In genomic region chr13:54282149-54282860, GRCm38 (mm10) we compare ENCODE assay signal across 8 mouse cellular contexts.
DNase-seq lines count a peak whose midpoint lies in the region; ATAC-seq and TF ChIP-seq lines count a peak whose summit lies in the region.

No protein-coding gene starts in this region.

- H3K9me3 ChIP-seq in limb, embryonic 10.5 days (replicated peaks), result no peaks in the 10 kb centered on the region
- no peaks in the 10 kb centered on the region for H3K9me3 ChIP-seq in stomach, postnatal 0 days (ENCODE audit: control insufficient read depth, low read length)

- no peaks in the 10 kb centered on the region for H3K36me3 ChIP-seq in limb, embryonic 10.5 days
- no peaks in the 10 kb centered on the region for H3K36me3 ChIP-seq in stomach, postnatal 0 days (ENCODE audit: control insufficient read depth, insufficient read depth, low read length)

- peak overlapping the region; percentile 32 for H3K4me2 ChIP-seq in stomach, postnatal 0 days (replicated peaks; ENCODE audit: low read depth)

- TF ChIP-seq CTCF in stomach, postnatal 0 days (IDR thresholded peaks at IDR 0.05; ENCODE audit: low read depth), result no peak

- WGBS in limb, embryonic 10.5 days, result 15% methylated on average over 17 of the region's 17 CpGs
- WGBS in stomach, postnatal 0 days, result 17% methylated on average over 17 of the region's 17 CpGs

- peaks cover 16% of the 10 kb centered on the region for H3K4me1 ChIP-seq in limb, embryonic 10.5 days
- H3K4me1 ChIP-seq in stomach, postnatal 0 days (replicated peaks; ENCODE audit: control insufficient read depth, insufficient read depth), result no peaks in the 10 kb centered on the region

- TF ChIP-seq EP300 in stomach, postnatal 0 days (optimal IDR thresholded peaks at IDR 0.05), result no peak

- H3K9ac ChIP-seq in stomach, postnatal 0 days (ENCODE audit: low read length), result no peak overlapping the region

- ATAC-seq in stomach, postnatal 0 days (ENCODE audit: low FRiP score, low TSS enrichment), result 0 out of 2 replicates have a peak, but pooled peaks have one; percentile 26

- peak overlapping the region; percentile 37 for H3K4me3 ChIP-seq in limb, embryonic 10.5 days
- H3K4me3 ChIP-seq in stomach, postnatal 0 days (ENCODE audit: low read depth, low read length), result no peak overlapping the region

- peak; percentile 23 for DNase-seq in embryo, embryonic 10 days (ENCODE audit: low spot score)
- no peak for DNase-seq in embryo, embryonic 11 days
- peak; percentile 10 for DNase-seq in ovary, adult 18-20 months (ENCODE audit: low spot score)
- DNase-seq in ovary, postnatal 10 days (ENCODE audit: low spot score), result no peak
- no peak for DNase-seq in limb, embryonic 10.5 days (ENCODE audit: low spot score)
- no peak for DNase-seq in stomach, postnatal 0 days (ENCODE audit: low spot score)
- no peak for DNase-seq in spleen, adult 18-20 months
- DNase-seq in kidney, postnatal 10 days, result no peak

- H3K27me3 ChIP-seq in limb, embryonic 10.5 days (ENCODE audit: low read depth, poor library complexity, severe bottlenecking), result peaks cover 36% of the 10 kb centered on the region
- H3K27me3 ChIP-seq in stomach, postnatal 0 days (ENCODE audit: control insufficient read depth, insufficient read depth, low read length), result no peaks in the 10 kb centered on the region

- no peak overlapping the region for H3K27ac ChIP-seq in limb, embryonic 10.5 days
- H3K27ac ChIP-seq in stomach, postnatal 0 days (replicated peaks), result no peak overlapping the region

Comparison
In these comparisons a context has a peak if more than half of its experiments do, and no peak if none do; other contexts are left out.
1. DNase-seq: peak in embryo, embryonic 10 days (single experiment) and ovary, adult 18-20 months (single experiment); none in embryo, embryonic 11 days (single experiment), ovary, postnatal 10 days (single experiment), limb, embryonic 10.5 days (single experiment), stomach, postnatal 0 days (single experiment), spleen, adult 18-20 months (0 of 2) and kidney, postnatal 10 days (single experiment).